Mouse (Mus musculus) liver, embryonic 11.5 days (tissue): ENCODE measurements around the gene Zfp445. TPM values are rescaled to one million over a fixed set of nuclear protein-coding genes. Genes with fewer than 3 reads are reported as not detected.

Experiments
- ATAC-seq: fragments of 200-750 bp; cut with Nextera tagmentation; replicated peaks from 2 replicates; pipeline ENCODE4 v1.8.0; 2017; ENCODE audit warnings: moderate number of reproducible peaks, mild to moderate bottlenecking, moderate TSS enrichment, moderate library complexity; ENCODE audit not compliant: low FRiP score
- DNase-seq: peaks from one replicate; pipeline ENCODE4 v3.0.0-alpha.2; 2017; ENCODE audit warnings: low spot score
- H3K27ac ChIP-seq: fragments of 300-500 bp; sonication (generic); 2 replicates; pipeline ENCODE4 v1.5.1; 2014; ENCODE audit warnings: mild to moderate bottlenecking, low read depth, low read length, control low read depth
- H3K27me3 ChIP-seq: fragments of 300-500 bp; sonication (generic); replicated peaks from 2 replicates; pipeline ENCODE4 v1.6.1; 2014; ENCODE audit warnings: low read length, mixed read lengths; ENCODE audit not compliant: control insufficient read depth, insufficient read depth
- H3K36me3 ChIP-seq: fragments of 300-500 bp; sonication (generic); 2 replicates; pipeline ENCODE4 v1.6.1; 2014; ENCODE audit warnings: mild to moderate bottlenecking, low read length, moderate library complexity, mixed read lengths; ENCODE audit not compliant: control insufficient read depth, insufficient read depth
- H3K4me1 ChIP-seq: fragments of 300-500 bp; sonication (generic); replicated peaks from 2 replicates; pipeline ENCODE4 v1.6.1; 2014; ENCODE audit warnings: low read length, mixed read lengths; ENCODE audit not compliant: control insufficient read depth, insufficient read depth
- H3K4me2 ChIP-seq: fragments of 300-500 bp; sonication (generic); 2 replicates; pipeline ENCODE4 v1.6.1; 2014; ENCODE audit warnings: mild to moderate bottlenecking, control low read depth, moderate library complexity
- H3K4me3 ChIP-seq: fragments of 300-500 bp; sonication (generic); 2 replicates; pipeline ENCODE4 v1.5.1; 2014; ENCODE audit warnings: low read depth, low read length, control low read depth
- H3K9ac ChIP-seq: fragments of 300-500 bp; sonication (generic); 2 replicates; pipeline ENCODE4 v1.6.1; 2014; ENCODE audit warnings: low read depth, low read length, control low read depth
- H3K9me3 ChIP-seq: fragments of 300-500 bp; sonication (generic); 2 replicates; pipeline ENCODE4 v1.6.1; 2016; ENCODE audit warnings: low read length, inconsistent platforms, mixed read lengths; ENCODE audit not compliant: control insufficient read depth
- WGBS: fragments of 180-500 bp; shearing (Covaris S2); extraction: QIAGEN DNeasy Blood & Tissue Kit; methylation state at CpG from one replicate; pipeline ENCODE4 v1.1.7; 2014; 5-methylcytosine and 5-hydroxymethylcytosine counted together
- polyA plus RNA-seq: library from polyadenylated mRNA; unstranded; fragments of >200 nt; fragmentation: Nextera tagmentation; extraction: Ambion mirVana; gene quantifications from 2 replicates; pipeline ENCODE4 v1.2.1, GENCODE M21; 2014

Zfp445 gene
- polyA plus RNA-seq, 1 experiment from 2014 or later, result 43.5 TPM

DNA sequence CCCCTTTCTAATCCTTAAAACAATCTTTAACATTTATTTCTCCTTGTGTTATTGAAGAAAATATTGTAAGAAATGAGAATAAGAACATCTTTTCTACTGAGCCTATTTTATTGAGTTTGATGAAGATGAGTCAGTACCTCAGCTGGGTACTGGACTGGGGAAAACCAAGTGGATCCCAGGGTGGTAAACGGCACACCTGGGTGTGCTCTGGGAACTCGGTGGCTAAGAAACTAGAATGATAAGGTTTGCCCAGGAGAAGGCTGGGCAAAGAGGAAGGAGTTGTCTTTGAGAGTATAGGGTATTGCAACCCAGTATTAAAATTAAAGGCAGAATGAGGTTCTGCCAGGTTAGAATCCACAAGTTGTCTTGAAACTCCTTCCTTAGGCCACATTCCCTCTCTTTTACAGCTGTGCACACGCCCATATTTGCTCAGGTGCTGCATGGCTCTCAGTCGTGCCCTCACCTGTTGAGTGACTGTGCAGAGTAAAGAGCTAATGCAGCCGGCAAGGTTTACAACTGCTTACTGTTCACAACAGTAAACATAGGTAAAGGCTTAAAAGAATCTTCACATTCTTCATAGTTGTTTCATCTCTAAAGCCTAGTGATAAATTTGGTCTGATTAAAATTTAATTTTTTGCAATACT, 42.3 kb downstream of the Zfp445 start:
- 72% methylated on average over 5 of the region's 5 CpGs for WGBS
- Histone ChIP-seq H3K9ac (no peak overlapping the region), H3K9me3 (no peaks in the 10 kb centered on the region), H3K27me3 (no peaks in the 10 kb centered on the region), H3K4me1 (no peaks in the 10 kb centered on the region), H3K4me3 (no peak overlapping the region), H3K27ac (no peak overlapping the region), H3K36me3 (0 out of 2 replicates have a peak, but pooled peaks cover 4% of the 10 kb centered on the region), H3K4me2 (no peak overlapping the region)
- DNase-seq (no peak), ATAC-seq (no peak)

DNA sequence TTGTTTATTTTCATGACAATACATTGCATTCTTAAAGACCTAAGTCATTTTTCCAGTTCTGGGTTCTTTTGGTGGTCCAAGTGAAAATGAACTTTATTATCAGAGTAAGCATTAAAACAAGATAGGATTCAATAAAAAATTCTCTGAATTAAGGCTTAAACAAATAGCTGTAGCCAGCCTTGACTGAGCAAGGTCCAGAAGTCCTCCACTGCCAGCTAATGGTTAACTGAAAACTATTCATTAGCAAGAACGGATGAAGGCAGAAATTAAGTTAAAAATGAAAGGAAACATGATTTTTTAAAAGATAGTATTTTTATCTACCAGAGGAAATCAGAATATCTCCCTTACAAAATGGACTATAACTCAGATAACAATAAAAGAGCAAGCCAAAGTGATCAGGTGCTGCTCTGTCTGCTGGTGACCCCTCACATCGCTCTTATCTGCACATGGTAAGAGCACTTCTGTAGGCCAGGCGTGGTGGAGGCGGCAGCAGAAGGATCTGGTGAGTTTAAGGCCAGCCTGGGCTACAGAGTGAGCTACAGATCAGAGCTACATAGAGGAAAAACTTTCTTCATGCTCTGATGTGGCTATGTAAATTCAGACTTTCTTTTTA, 50.5 kb downstream of the Zfp445 start:
- H3K4me3 ChIP-seq, result no peak overlapping the region
- 0 out of 2 replicates have a peak, but pooled peaks have one; percentile 47 for ATAC-seq
- WGBS, result 67% methylated on average over 4 of the region's 4 CpGs

DNA sequence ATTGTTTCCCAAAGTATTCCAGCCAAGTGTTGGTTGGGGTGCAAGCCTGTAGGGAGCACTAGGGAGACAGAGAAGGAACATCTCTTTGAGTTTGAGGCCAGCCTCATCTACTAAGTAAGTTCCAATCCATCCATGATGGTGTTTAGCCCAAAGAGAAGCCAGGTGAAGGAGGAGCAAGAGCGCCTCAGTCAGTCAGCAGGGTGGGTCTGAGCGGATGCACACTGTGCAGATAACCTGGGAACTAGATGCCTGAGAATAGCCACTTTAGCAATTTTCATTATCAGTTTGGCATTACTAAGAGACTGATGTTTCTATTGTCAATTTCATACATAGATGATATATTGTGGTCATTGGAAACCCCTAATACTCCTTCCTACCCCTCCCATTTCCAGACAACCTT, 51.0 kb downstream of the Zfp445 start:
- H3K27ac ChIP-seq, result no peak overlapping the region
- H3K36me3 ChIP-seq, result no peaks in the 10 kb centered on the region
- H3K9ac ChIP-seq, result no peak overlapping the region
- 78% methylated on average over 2 of the region's 2 CpGs for WGBS
- H3K4me3 ChIP-seq, result no peak overlapping the region
- H3K9me3 ChIP-seq, result no peaks in the 10 kb centered on the region
- H3K4me1 ChIP-seq, result no peaks in the 10 kb centered on the region
- H3K27me3 ChIP-seq, result no peaks in the 10 kb centered on the region
- ATAC-seq (no peak), DNase-seq (no peak)
- H3K4me2 ChIP-seq, result no peak overlapping the region

More for the DNA sequence above, 50.5 kb downstream of the Zfp445 start:
- H3K4me2 ChIP-seq, result no peak overlapping the region
- no peaks in the 10 kb centered on the region for H3K27me3 ChIP-seq
- no peak overlapping the region for H3K9ac ChIP-seq
- no peak for DNase-seq
- H3K36me3 ChIP-seq, result no peaks in the 10 kb centered on the region
- H3K9me3 ChIP-seq, result no peaks in the 10 kb centered on the region
- no peaks in the 10 kb centered on the region for H3K4me1 ChIP-seq
- no peak overlapping the region for H3K27ac ChIP-seq

DNA sequence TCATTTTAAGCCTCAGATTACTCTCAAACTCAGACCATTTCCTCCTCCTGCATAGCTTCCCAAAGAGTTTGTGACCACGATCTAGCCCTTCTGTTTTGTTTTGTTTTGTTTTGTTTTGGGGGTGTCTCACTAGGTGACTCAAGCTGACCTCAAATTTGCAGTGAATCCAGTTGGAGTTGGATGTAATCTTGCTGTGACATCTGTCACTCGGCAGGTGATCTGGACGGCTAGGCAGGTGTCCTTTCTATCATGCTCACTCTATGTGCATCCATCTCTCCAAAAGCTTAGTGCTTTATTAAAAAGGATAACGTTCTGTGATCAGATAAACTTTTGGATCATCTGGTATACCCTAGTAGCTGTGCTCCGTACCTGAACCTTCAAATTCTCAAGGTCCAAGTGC, 53.4 kb downstream of the Zfp445 start:
- WGBS, result 82% methylated on average over 5 of the region's 5 CpGs
- Histone ChIP-seq H3K36me3 (no peaks in the 10 kb centered on the region), H3K4me1 (no peaks in the 10 kb centered on the region)

DNA sequence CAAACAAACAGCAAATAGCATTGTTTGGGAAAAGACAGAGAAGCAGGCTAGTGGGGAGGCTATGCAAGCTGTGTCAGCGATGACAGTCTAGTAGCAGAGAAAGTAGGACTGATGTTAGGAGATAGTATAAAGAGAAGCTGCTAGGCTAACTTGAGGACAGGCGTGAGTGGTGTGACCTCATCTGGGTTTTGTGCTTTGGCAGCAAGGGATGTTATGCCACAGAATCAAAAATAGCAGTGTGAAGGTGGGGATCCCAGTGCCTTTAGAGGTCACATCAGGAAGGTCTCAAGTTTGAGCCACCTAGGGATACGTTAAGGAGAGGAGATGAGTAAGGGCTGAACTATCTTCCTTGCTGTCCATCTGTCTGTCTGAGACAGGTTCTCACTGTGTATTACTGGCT, 55.6 kb downstream of the Zfp445 start:
- Histone ChIP-seq H3K36me3 (no peaks in the 10 kb centered on the region), H3K4me3 (no peak overlapping the region), H3K9me3 (no peaks in the 10 kb centered on the region), H3K27ac (no peak overlapping the region), H3K4me1 (peaks cover 8% of the 10 kb centered on the region), H3K27me3 (no peaks in the 10 kb centered on the region), H3K9ac (no peak overlapping the region), H3K4me2 (no peak overlapping the region)
- DNase-seq (no peak), ATAC-seq (no peak)
- WGBS, result 81% methylated on average over 3 of the region's 3 CpGs

More for the DNA sequence above, 53.4 kb downstream of the Zfp445 start:
- DNase-seq, result no peak
- Histone ChIP-seq H3K9me3 (no peaks in the 10 kb centered on the region), H3K4me2 (no peak overlapping the region), H3K27ac (no peak overlapping the region), H3K4me3 (no peak overlapping the region), H3K9ac (no peak overlapping the region), H3K27me3 (no peaks in the 10 kb centered on the region)
- no peak for ATAC-seq

DNA sequence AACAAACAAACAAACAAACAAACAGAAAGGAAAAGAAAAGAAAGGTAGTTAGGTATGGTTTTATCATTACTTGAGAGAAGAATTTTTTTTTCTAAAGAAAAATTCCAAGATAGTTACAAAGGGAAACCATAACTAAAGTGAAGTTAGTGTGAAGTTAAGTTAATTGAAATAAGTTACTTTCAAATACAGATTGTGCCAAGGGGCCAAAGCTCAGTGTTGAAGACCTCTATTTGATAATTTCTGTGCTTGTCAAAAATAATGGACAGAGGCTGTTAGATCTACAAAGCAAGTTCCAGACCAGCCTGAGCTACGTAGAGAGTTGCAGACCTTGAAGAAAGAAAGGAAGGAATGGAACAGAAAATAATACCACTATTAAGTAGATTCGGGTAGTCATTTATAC, 58.6 kb downstream of the Zfp445 start:
- ATAC-seq (no peak), DNase-seq (no peak)
- no peak overlapping the region for H3K4me2 ChIP-seq
- H3K4me1 ChIP-seq, result peaks cover 8% of the 10 kb centered on the region
- H3K9me3 ChIP-seq, result no peaks in the 10 kb centered on the region
- H3K9ac ChIP-seq, result no peak overlapping the region
- 89% methylated on average over 2 of the region's 2 CpGs for WGBS
- H3K27me3 ChIP-seq, result no peaks in the 10 kb centered on the region
- H3K4me3 ChIP-seq, result no peak overlapping the region
- no peak overlapping the region for H3K27ac ChIP-seq
- H3K36me3 ChIP-seq, result no peaks in the 10 kb centered on the region

DNA sequence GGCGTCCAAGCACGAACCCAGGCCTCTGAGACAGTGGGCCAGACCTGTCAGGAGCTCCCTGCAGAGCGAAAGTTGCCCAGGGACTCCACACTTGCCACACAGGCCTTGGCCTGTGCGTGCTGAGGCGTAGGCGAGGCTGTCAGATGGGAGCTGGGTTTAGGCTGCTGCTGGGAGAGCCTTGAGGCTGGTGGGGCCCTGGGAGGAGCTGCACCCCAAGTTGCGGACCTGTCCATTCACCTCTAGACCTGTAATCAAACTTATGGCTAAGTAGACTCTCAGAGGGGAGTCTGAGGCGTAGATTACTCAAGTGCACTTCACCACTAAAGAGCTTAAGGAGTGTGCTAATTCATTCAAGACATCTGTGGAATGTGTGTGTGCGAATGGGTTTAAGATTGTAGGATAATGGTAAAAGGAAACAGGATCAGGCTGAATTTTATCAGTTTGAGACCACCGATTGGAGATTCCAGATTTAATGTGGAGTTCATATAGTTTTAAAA, 59.9 kb downstream of the Zfp445 start:
- no peak for ATAC-seq
- peaks cover 8% of the 10 kb centered on the region for H3K4me1 ChIP-seq
- no peaks in the 10 kb centered on the region for H3K9me3 ChIP-seq
- H3K27me3 ChIP-seq, result no peaks in the 10 kb centered on the region
- 13% methylated on average over 10 of the region's 10 CpGs for WGBS
- peak overlapping the region; percentile 85 for H3K27ac ChIP-seq
- DNase-seq, result no peak
- H3K4me3 ChIP-seq, result peak overlapping the region; percentile 73
- H3K9ac ChIP-seq, result peak overlapping the region; percentile 83
- no peaks in the 10 kb centered on the region for H3K36me3 ChIP-seq
- H3K4me2 ChIP-seq, result peak overlapping the region; percentile 95

DNA sequence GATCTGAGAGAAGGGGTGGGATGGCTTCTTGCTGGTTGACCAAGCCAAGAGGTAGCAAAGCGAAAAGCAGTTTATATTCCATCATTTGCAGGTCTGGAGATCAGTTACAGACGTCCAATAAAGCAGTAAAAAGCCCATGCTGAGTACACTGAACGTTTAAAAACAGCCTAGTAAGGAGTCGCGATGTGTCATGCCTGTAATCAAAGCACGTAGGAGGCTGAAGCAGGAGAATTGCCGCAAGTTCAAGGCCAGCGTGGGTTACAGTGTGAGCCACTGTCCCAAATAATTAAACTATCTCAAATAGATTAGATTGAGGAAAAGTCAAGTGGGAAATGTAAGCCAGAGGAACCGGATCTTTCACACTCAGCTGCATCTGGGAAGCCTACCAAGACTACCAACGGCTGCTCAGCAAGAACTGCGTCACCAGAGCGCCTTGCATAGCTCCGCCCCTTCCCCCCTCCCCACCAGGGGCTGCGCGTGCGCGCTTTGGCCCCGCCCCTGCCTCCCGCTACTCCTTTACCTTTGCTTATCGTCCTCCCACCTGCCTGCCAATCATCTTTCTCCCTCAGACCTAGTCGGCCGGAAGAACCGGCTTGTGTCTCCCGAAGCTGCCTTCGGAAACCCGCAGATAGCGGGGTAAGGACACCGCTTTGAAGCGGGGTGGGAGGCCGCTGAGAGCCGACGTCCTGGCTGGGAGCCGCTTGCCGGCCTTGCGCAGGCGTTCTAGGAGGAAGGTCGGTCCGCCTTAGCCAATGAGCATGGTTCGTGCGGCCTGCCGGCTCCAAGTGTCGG, 60.6 kb downstream of the Zfp445 start, which contains the start of gene Tcaim:
Gene Tcaim, plus strand, starts transcription at position 487 of the 792 bp plus-strand sequence.
- 6% methylated on average over 42 of the region's 42 CpGs for WGBS
- Histone ChIP-seq H3K4me3 (peak within 1 kb of the TSS; percentile 73), H3K9me3 (no peaks in the 10 kb centered on the region), H3K27me3 (no peaks in the 10 kb centered on the region), H3K36me3 (no peaks in the 10 kb centered on the region), H3K4me2 (peak within 1 kb of the TSS; percentile 95), H3K4me1 (peaks cover 8% of the 10 kb centered on the region), H3K27ac (peak within 1 kb of the TSS; percentile 85), H3K9ac (peak within 1 kb of the TSS; percentile 83)
- DNase-seq (peak; percentile 89), ATAC-seq (peak; percentile 97)
